Mouse (Mus musculus) midbrain, embryonic 13.5 days (tissue): ENCODE data around the gene Stt3b. TPM values are rescaled to one million over a fixed set of nuclear protein-coding genes. Genes with fewer than 3 reads are reported as not detected.

Experiments
- ATAC-seq: fragments of 200-750 bp; cut with Nextera tagmentation; 2 replicates; pipeline ENCODE4 v1.8.0; 2017; ENCODE audit warnings: mild to moderate bottlenecking, moderate TSS enrichment, moderate library complexity
- H3K27ac ChIP-seq: fragments of 300-500 bp; sonication (generic); 2 replicates; pipeline ENCODE4 v1.5.1; 2015; ENCODE audit warnings: inconsistent platforms, mild to moderate bottlenecking, moderate library complexity
- H3K27me3 ChIP-seq: fragments of 300-500 bp; sonication (generic); 2 replicates; pipeline ENCODE4 v1.6.1; 2015; ENCODE audit warnings: mild to moderate bottlenecking, inconsistent platforms
- H3K36me3 ChIP-seq: fragments of 300-500 bp; sonication (generic); 2 replicates; pipeline ENCODE4 v1.6.1; 2015; ENCODE audit warnings: mild to moderate bottlenecking, inconsistent platforms
- H3K4me1 ChIP-seq: fragments of 300-500 bp; sonication (generic); replicated peaks from 2 replicates; pipeline ENCODE4 v1.6.1; 2015; ENCODE audit warnings: inconsistent platforms
- H3K4me2 ChIP-seq: fragments of 300-500 bp; sonication (generic); replicated peaks from 2 replicates; pipeline ENCODE4 v1.6.1; 2015; ENCODE audit warnings: moderate library complexity, mild to moderate bottlenecking, inconsistent platforms
- H3K4me3 ChIP-seq: fragments of 300-500 bp; sonication (generic); replicated peaks from 2 replicates; pipeline ENCODE4 v1.5.1; 2015; ENCODE audit warnings: mild to moderate bottlenecking, inconsistent platforms
- H3K9ac ChIP-seq: fragments of 300-500 bp; sonication (generic); replicated peaks from 2 replicates; pipeline ENCODE4 v1.6.1; 2015; ENCODE audit warnings: mild to moderate bottlenecking, inconsistent platforms
- H3K9me3 ChIP-seq: fragments of 300-500 bp; sonication (generic); 2 replicates; pipeline ENCODE4 v1.6.1; 2016; ENCODE audit warnings: mild to moderate bottlenecking, inconsistent platforms
- WGBS: fragments of 180-500 bp; shearing (Covaris S2); methylation state at CpG from one replicate; pipeline ENCODE4 v1.1.7; 2015; 5-methylcytosine and 5-hydroxymethylcytosine counted together
- polyA plus RNA-seq: library from polyadenylated mRNA; unstranded; fragments of >200 nt; fragmentation: Nextera tagmentation; extraction: Ambion mirVana; gene quantifications from 2 replicates; pipeline ENCODE4 v1.2.1, GENCODE M21; 2015

Stt3b gene
- polyA plus RNA-seq, 1 experiment from 2014 or later = 74.2 TPM

DNA sequence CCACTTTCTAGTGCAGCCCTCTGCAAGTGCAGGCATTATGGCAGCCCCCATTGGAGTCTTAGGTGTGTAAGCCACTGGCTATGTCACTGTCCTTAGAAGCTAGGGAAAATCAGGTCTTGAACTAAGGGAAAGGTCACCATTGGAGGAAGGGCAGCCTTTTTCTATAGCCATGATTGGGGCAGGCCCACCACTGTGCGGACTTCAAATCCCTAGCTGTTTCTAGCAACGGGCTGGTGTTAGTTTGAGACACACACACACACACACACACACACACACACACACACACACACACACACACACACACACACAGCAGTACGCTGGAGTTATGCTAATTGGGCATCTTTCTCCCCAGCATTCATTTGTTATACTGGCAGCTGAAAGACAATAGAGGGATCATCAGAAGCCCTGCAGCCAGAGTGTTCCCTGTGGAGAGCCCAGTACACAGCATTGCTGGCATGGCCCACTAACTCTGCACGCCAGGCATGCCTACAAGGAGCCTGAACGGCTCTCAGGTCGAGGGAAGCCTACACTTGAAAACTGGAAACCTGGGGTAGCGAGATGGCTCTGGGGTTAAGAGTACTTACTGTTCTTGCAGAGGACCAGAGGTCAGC lies 85.4 kb downstream of the Stt3b start:
- no peak overlapping the region for H3K4me3 ChIP-seq
- H3K27me3 ChIP-seq = no peaks in the 10 kb centered on the region
- WGBS = 20% methylated on average over 7 of the region's 7 CpGs
- H3K27ac ChIP-seq = no peak overlapping the region
- H3K9ac ChIP-seq = no peak overlapping the region
- no peak overlapping the region for H3K4me2 ChIP-seq
- no peaks in the 10 kb centered on the region for H3K9me3 ChIP-seq
- H3K36me3 ChIP-seq = no peaks in the 10 kb centered on the region
- ATAC-seq = peak; percentile 92
- H3K4me1 ChIP-seq = peaks cover 7% of the 10 kb centered on the region

DNA sequence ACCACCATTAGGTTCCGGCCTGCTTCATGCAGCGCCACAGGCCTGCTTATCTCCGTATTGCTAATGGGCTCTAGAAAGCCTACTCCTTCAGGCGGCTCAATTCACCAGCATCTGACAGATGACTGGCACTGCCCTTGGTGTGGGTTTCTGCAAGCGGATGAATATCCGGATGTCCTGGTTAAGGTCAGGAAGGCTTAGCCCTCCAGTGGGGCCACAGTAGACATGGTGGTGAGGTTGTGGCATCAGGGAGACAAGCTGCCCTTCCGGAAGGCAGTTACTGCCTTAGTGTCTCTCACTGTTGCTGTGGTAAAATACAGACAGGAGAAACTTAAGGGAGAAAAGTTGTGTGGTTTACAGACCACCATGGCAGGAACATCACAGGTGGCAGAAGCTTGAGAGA lies 89.0 kb downstream of the Stt3b start:
- no peak for ATAC-seq
- peaks cover 9% of the 10 kb centered on the region for H3K4me1 ChIP-seq
- 96% methylated on average over 7 of the region's 7 CpGs for WGBS
- no peaks in the 10 kb centered on the region for H3K27me3 ChIP-seq
- H3K9ac ChIP-seq = no peak overlapping the region
- H3K4me2 ChIP-seq = no peak overlapping the region
- no peak overlapping the region for H3K4me3 ChIP-seq
- no peak overlapping the region for H3K27ac ChIP-seq
- H3K9me3 ChIP-seq = no peaks in the 10 kb centered on the region
- no peaks in the 10 kb centered on the region for H3K36me3 ChIP-seq

DNA sequence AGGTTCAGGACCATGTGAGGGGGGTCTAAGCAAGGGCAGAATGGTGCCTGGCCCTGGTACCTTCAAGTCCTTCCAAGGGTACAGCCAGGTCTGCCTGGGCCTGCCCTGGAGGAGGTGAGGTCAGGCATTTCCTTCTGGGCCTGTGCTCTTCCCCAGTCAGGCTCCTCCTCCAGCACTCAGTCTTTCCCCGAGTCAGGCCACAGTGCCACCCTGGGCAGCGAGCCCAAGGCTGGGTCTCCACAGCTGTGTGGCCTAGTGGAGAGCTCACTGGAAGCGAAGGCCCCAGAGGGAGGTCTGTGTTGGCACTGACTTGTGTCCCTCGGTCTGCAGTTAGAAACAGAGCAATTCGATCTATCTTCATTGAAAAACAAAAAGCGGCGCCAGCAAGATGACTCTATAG lies 89.8 kb downstream of the Stt3b start:
- 75% methylated on average over 7 of the region's 7 CpGs for WGBS
- no peaks in the 10 kb centered on the region for H3K36me3 ChIP-seq
- no peak overlapping the region for H3K9ac ChIP-seq
- H3K4me2 ChIP-seq = no peak overlapping the region
- H3K9me3 ChIP-seq = no peaks in the 10 kb centered on the region
- H3K4me3 ChIP-seq = no peak overlapping the region
- H3K27me3 ChIP-seq = no peaks in the 10 kb centered on the region
- no peak overlapping the region for H3K27ac ChIP-seq
- H3K4me1 ChIP-seq = peaks cover 15% of the 10 kb centered on the region
- no peak for ATAC-seq

DNA sequence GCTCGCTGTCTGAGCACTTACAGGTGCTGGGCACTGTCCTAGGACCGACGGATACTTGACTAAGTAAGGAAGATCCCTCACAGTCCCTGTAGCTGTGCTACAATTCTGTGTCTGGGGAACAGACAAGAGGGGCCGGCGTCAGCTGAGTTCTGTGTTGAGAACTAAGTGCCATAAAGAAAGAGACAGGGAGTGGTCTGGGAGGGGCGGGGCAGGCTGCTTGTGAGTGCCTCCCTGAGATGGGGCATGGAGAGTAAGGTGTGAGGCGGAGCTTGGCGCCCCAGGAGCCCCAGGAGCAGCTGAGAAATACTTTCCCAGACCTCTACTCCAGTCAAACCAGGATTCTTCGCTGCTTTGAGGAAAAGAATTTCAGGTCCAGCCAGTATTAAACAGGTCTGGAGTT lies 92.2 kb downstream of the Stt3b start:
- no peak overlapping the region for H3K4me2 ChIP-seq
- H3K27me3 ChIP-seq = no peaks in the 10 kb centered on the region
- no peaks in the 10 kb centered on the region for H3K9me3 ChIP-seq
- ATAC-seq = no peak
- no peak overlapping the region for H3K27ac ChIP-seq
- H3K4me3 ChIP-seq = no peak overlapping the region
- H3K4me1 ChIP-seq = peaks cover 15% of the 10 kb centered on the region; the same call in 1 of the 2 replicates
- WGBS = 31% methylated on average over 9 of the region's 9 CpGs
- no peaks in the 10 kb centered on the region for H3K36me3 ChIP-seq
- no peak overlapping the region for H3K9ac ChIP-seq

- H3K9ac ChIP-seq = no peak overlapping the region
- no peaks in the 10 kb centered on the region for H3K9me3 ChIP-seq
- H3K4me2 ChIP-seq = no peak overlapping the region
- H3K27ac ChIP-seq = no peak overlapping the region
- no peaks in the 10 kb centered on the region for H3K27me3 ChIP-seq
- 31% methylated on average over 21 of the region's 21 CpGs for WGBS
- H3K36me3 ChIP-seq = no peaks in the 10 kb centered on the region
- H3K4me1 ChIP-seq = peaks cover 15% of the 10 kb centered on the region; the same call in 1 of the 2 replicates
- ATAC-seq = peak; percentile 22; the same call in 1 of the 2 replicates
- H3K4me3 ChIP-seq = no peak overlapping the region
Measured at GRCm38 (mm10) chr9:115215830-115216701, 94.2 kb downstream of the Stt3b start.

DNA sequence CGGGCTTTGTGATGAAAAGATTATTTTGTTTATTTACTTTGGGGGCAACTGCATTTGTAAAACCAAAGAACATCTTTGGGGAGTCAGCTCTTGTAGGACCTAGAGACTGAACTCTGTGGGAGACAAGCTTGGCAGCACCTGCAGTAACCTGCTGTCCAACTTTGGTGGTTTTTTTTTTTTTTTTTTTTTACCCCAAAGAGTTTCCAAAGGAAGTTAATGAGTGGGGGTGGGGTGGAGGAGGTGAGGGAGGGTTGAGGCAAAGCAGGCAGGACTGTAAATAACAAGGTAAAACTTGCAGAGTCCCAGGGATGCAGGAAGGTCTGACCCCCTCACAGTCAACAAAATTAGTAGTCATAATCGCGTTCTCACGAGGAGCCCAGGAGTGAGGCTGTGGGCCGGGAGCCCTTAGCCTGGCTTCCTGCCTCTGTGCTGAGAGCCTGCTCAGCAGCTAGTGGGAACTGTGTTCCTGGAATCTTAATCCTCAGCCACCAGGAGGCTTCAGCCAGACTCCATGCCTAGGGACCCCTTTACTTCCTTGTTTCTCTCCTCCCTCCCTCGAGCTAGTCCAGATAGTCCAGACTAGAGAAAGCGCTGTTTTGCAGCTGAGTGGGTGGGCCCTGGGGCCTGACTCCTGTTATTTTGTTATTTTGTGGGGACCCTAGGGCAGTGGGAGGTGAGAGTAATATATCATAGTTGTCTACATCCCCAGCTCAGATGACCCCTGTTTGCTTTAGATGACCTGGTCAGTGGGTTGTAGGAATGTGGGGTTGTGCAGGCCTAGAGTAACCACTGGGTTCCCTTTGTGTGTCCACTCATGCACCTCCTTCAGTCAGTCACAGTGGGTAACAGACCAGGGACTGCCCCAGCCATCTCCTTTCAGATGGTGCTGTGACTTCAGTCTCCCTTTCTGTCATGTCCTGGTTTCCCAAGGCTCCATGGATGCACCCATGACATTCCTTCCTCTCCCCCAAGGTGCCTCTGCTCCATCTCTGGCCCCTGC lies 95.3 kb downstream of the Stt3b start:
- ATAC-seq = no peak; the same call in 1 of the 2 replicates
- Histone ChIP-seq H3K4me1 (peaks cover 15% of the 10 kb centered on the region; the same call in 1 of the 2 replicates), H3K27me3 (no peaks in the 10 kb centered on the region), H3K4me2 (no peak overlapping the region), H3K9me3 (no peaks in the 10 kb centered on the region), H3K4me3 (no peak overlapping the region), H3K9ac (no peak overlapping the region), H3K36me3 (no peaks in the 10 kb centered on the region), H3K27ac (no peak overlapping the region)
- 21% methylated on average over 7 of the region's 7 CpGs for WGBS

DNA sequence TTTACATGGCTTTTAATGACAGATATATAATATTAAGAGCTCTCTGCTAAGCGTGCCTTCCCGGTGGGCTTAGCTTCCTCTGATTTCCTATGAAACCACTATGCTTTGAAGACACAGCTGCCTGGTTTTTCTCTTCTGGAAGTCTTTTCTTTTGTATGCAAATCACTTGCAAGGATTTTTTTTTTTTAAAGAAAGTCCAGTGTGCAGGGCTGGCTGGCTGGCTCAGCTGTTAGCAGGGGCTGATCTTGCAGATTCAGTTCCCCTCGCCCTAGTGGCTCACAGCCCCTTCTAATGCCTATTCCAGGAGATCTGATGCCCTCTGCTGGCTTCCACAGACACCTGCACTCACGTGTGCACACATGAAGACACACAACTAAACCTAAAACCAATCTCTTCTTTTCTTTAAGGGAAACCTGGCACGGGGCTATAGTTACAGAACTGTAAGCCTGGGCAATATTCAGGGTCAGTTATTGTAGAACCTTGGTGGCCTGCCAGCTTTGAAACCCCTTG lies 96.4 kb downstream of the Stt3b start:
- H3K9me3 ChIP-seq = no peaks in the 10 kb centered on the region
- H3K4me1 ChIP-seq = peaks cover 15% of the 10 kb centered on the region; the same call in 1 of the 2 replicates
- 75% methylated on average over 5 of the region's 5 CpGs for WGBS
- H3K27me3 ChIP-seq = no peaks in the 10 kb centered on the region
- H3K9ac ChIP-seq = no peak overlapping the region
- no peak overlapping the region for H3K27ac ChIP-seq
- no peak overlapping the region for H3K4me3 ChIP-seq
- H3K36me3 ChIP-seq = no peaks in the 10 kb centered on the region
- H3K4me2 ChIP-seq = no peak overlapping the region
- ATAC-seq = no peak

- H3K27ac ChIP-seq = no peak overlapping the region
- H3K36me3 ChIP-seq = 0 out of 2 replicates have a peak, but pooled peaks cover 2% of the 10 kb centered on the region
- no peaks in the 10 kb centered on the region for H3K9me3 ChIP-seq
- H3K9ac ChIP-seq = no peak overlapping the region
- WGBS = 87% methylated on average over 12 of the region's 12 CpGs
- no peak overlapping the region for H3K4me2 ChIP-seq
- no peak overlapping the region for H3K4me3 ChIP-seq
- H3K4me1 ChIP-seq = peaks cover 9% of the 10 kb centered on the region; the same call in 1 of the 2 replicates
- H3K27me3 ChIP-seq = no peaks in the 10 kb centered on the region
- no peak for ATAC-seq
Measured at GRCm38 (mm10) chr9:115210535-115210934, 99.7 kb downstream of the Stt3b start.

GRCm38 (mm10) chr9:115209737-115210136 lies 100.5 kb downstream of the Stt3b start:
- Histone ChIP-seq H3K27ac (no peak overlapping the region), H3K4me2 (no peak overlapping the region), H3K9me3 (no peaks in the 10 kb centered on the region), H3K27me3 (no peaks in the 10 kb centered on the region), H3K4me3 (no peak overlapping the region), H3K9ac (no peak overlapping the region), H3K4me1 (0 out of 2 replicates have a peak, but pooled peaks cover 3% of the 10 kb centered on the region), H3K36me3 (0 out of 2 replicates have a peak, but pooled peaks cover 2% of the 10 kb centered on the region)
- no peak for ATAC-seq
- WGBS = 88% methylated on average over 7 of the region's 7 CpGs

- 68% methylated on average over 5 of the region's 5 CpGs for WGBS
- Histone ChIP-seq H3K9me3 (no peaks in the 10 kb centered on the region), H3K4me3 (no peak overlapping the region), H3K4me2 (no peak overlapping the region), H3K4me1 (0 out of 2 replicates have a peak, but pooled peaks cover 3% of the 10 kb centered on the region), H3K36me3 (0 out of 2 replicates have a peak, but pooled peaks cover 2% of the 10 kb centered on the region), H3K9ac (no peak overlapping the region), H3K27ac (no peak overlapping the region), H3K27me3 (no peaks in the 10 kb centered on the region)
- ATAC-seq = no peak
Measured at GRCm38 (mm10) chr9:115206219-115206618, 104.0 kb downstream of the Stt3b start.

- ATAC-seq = no peak
- H3K4me2 ChIP-seq = no peak overlapping the region
- no peak overlapping the region for H3K9ac ChIP-seq
- H3K9me3 ChIP-seq = no peaks in the 10 kb centered on the region
- no peak overlapping the region for H3K4me3 ChIP-seq
- H3K36me3 ChIP-seq = 0 out of 2 replicates have a peak, but pooled peaks cover 2% of the 10 kb centered on the region
- no peak overlapping the region for H3K27ac ChIP-seq
- H3K27me3 ChIP-seq = no peaks in the 10 kb centered on the region
- H3K4me1 ChIP-seq = 0 out of 2 replicates have a peak, but pooled peaks cover 3% of the 10 kb centered on the region
- WGBS = 21% methylated on average over 6 of the region's 6 CpGs
Measured at GRCm38 (mm10) chr9:115205491-115205890, 104.7 kb downstream of the Stt3b start.
